Mouse (Mus musculus) MEL (cell line): ENCODE results near the gene Map3k1.

Experiments
- CTCF ChIP-seq, 3 experiments: IDR thresholded peaks in 2 of 3; conservative IDR thresholded peaks in 1 of 3; 2 replicates each; pipeline ENCODE4 v1.5.1; 2011 to 2012; ENCODE audit warnings: low read length in 3 of 3, low read depth in 2 of 3, mild to moderate bottlenecking in 2 of 3, improper control_type of control experiment in 1 of 3, inconsistent platforms in 1 of 3, mixed read lengths in 1 of 3, moderate library complexity in 1 of 3; ENCODE audit not compliant: control insufficient read depth in 1 of 3, insufficient read depth in 1 of 3, poor library complexity in 1 of 3, severe bottlenecking in 1 of 3
- E2F4 ChIP-seq: IDR thresholded peaks from 2 replicates; pipeline ENCODE4 v1.6.1; 2011; ENCODE audit warnings: low read depth, low read length, improper control_type of control experiment, borderline replicate concordance
- KAT2A ChIP-seq: conservative IDR thresholded peaks from 2 replicates; pipeline ENCODE4 v1.6.1; 2012; ENCODE audit warnings: low read depth, low read length, improper control_type of control experiment, inconsistent platforms
- POLR2A ChIP-seq, 2 experiments: IDR thresholded peaks; 2 replicates each; pipeline ENCODE4 v1.6.1; 2011 to 2012; ENCODE audit warnings: low read length in 2 of 2, mild to moderate bottlenecking in 2 of 2, control low read depth in 1 of 2, improper control_type of control experiment in 1 of 2, low read depth in 1 of 2, moderate library complexity in 1 of 2; ENCODE audit not compliant: control insufficient read depth in 1 of 2, insufficient read depth in 1 of 2, poor library complexity in 1 of 2
- USF2 ChIP-seq, 2 experiments: IDR thresholded peaks; 2 replicates each; pipeline ENCODE4 v1.6.1; 2011 to 2012; ENCODE audit warnings: improper control_type of control experiment in 2 of 2, low read length in 2 of 2, borderline replicate concordance in 1 of 2, inconsistent platforms in 1 of 2, low read depth in 1 of 2, mild to moderate bottlenecking in 1 of 2; ENCODE audit not compliant: insufficient read depth in 1 of 2

- TF ChIP-seq CTCF (IDR thresholded peaks at IDR 0.05 in 2 of 3, conservative IDR thresholded peaks at IDR 0.05 in 1 of 3; ENCODE audit: control insufficient read depth in 1 of 3, insufficient read depth in 1 of 3, low read depth in 2 of 3, low read length in 3 of 3, poor library complexity in 1 of 3, severe bottlenecking in 1 of 3) (no peak), USF2 (IDR thresholded peaks at IDR 0.05; ENCODE audit: borderline replicate concordance in 1 of 2, insufficient read depth in 1 of 2, low read depth in 1 of 2, low read length in 2 of 2) (no peak), POLR2A (IDR thresholded peaks at IDR 0.05; ENCODE audit: control insufficient read depth in 1 of 2, insufficient read depth in 1 of 2, low read depth in 1 of 2, low read length in 2 of 2, poor library complexity in 1 of 2) (no peak), E2F4 (no peak), KAT2A (no peak)
Observed at GRCm38 (mm10) chr13:111819106-111819505, 10.3 kb upstream of the Map3k1 start.
